Mouse (Mus musculus) megakaryocyte, embryonic 14.5 days (primary cell): ENCODE measurements around the gene Serpine1.

Source experiments
- FLI1 ChIP-seq: IDR thresholded peaks from 2 replicates; pipeline ENCODE4 v1.6.1; 2012; ENCODE audit warnings: low read length, inconsistent platforms, mixed read lengths
- GATA1 ChIP-seq: IDR thresholded peaks from 3 replicates; pipeline ENCODE4 v1.6.1; 2012; ENCODE audit warnings: mixed read lengths, low read length, inconsistent platforms, borderline replicate concordance

GRCm38 (mm10) chr5:137051914-137052505 lies 20.1 kb downstream of the Serpine1 start:
- TF ChIP-seq GATA1 (no peak), FLI1 (no peak)
